Mouse (Mus musculus): ENCODE data around the gene Gm9508. TPM values are rescaled to one million over a fixed set of nuclear protein-coding genes. Genes with fewer than 3 reads are reported as not detected.

Gene Gm9508
- total RNA-seq, 2 experiments from 2014 or later, result not detected

DNA sequence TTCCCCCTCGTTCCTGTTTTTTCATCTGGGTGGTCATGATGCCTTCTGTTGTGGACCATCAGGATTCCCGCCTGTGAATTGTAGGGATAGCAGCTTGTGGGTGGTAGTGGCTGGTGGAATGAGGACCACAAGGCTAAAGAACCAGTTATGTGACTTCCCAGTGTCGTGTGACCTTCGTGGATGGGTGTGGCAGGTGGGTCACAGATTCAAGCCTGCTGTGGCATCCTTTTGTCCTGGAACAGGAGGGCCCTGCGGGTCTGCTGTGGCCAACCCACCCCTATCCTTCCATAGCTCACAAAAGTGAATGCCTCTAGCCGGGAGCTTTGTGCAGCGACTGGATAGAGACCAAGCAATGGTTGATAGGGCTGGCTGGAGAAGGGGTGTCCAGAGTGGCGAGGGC is 49.1 kb downstream of the Gm9508 start:
- intact Hi-C loops (cut with DNase I), result no loop called here
- TF ChIP-seq CTCF (IDR thresholded peaks at IDR 0.05), result no peak
- Histone ChIP-seq H3K4me3 (no peak overlapping the region), H3K27ac (no peak overlapping the region)
- no peak for DNase-seq

DNA sequence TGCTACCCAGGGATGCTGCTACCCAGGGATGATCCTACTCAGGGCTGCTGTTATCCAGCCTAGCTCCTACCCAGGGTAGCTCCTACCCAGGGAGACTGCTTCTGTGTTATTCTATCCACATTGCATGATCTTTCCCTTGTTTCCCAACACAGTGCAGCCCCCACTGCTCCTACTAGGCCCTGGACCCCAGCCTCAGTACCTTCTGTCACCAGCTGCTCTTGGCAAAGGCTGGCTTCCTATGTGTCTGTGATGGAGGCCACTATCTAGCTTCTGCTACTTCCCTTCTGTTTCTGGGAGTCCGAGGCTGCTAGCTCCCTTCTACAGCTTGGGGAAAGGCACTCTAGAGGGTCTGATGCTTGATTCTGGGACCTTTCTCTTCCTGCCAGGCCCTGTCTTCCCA is 49.6 kb downstream of the Gm9508 start:
- no peak overlapping the region for H3K27ac ChIP-seq
- no peak for DNase-seq
- no peak overlapping the region for H3K4me3 ChIP-seq
- no peak for TF ChIP-seq CTCF (IDR thresholded peaks at IDR 0.05)
- intact Hi-C loops (cut with DNase I), result no loop called here

Other genes with a start within 250 kb of the Gm9508 start
- gene Fam207a, start 181.4 kb downstream of the Gm9508 start, total RNA-seq (2021), result 1 to 10 TPM; 5.4 to 8.4 TPM
- gene Itgb2, start 167.0 kb downstream of the Gm9508 start, total RNA-seq (2021), result 1 to 10 TPM in 1 of 2 experiments, under 1 TPM in 1; 0.92 to 1.8 TPM
- 10 to 100 TPM; 30.5 to 36.5 TPM for gene Pttg1ip, start 115.5 kb downstream of the Gm9508 start, total RNA-seq (2021)
- 10 to 100 TPM; 43.5 to 44.5 TPM for gene Sumo3, start 91.1 kb downstream of the Gm9508 start, total RNA-seq (2021)
- 1 to 10 TPM; 8.4 to 8.6 TPM for gene Gm49325, start 91.0 kb downstream of the Gm9508 start, total RNA-seq (2021)
- 10 to 100 TPM; 95.4 to 100.0 TPM for gene Ube2g2, start 75.0 kb downstream of the Gm9508 start, total RNA-seq (2021)
- gene Tspear, start 10.7 kb downstream of the Gm9508 start, total RNA-seq (2021), result not detected
- gene Gm19402, start 6.5 kb downstream of the Gm9508 start, total RNA-seq (2021), result not detected
- not detected for gene Gm10272, start 9.4 kb upstream of the Gm9508 start, total RNA-seq (2021)
- gene Gm10024, start 14.2 kb upstream of the Gm9508 start, total RNA-seq (2021), result not detected
- gene Gm10142, start 18.6 kb upstream of the Gm9508 start, total RNA-seq (2021), result not detected
- not detected for gene Krtap12-1, start 23.4 kb upstream of the Gm9508 start, total RNA-seq (2021)
- gene Gm10100, start 29.3 kb upstream of the Gm9508 start, total RNA-seq (2021), result not detected
- gene Gm18596, start 45.4 kb upstream of the Gm9508 start, total RNA-seq (2021), result not detected
- gene Gm9736, start 54.1 kb upstream of the Gm9508 start, total RNA-seq (2021), result not detected
- not detected for gene Gm3233, start 62.4 kb upstream of the Gm9508 start, total RNA-seq (2021)
- gene Gm3238, start 74.1 kb upstream of the Gm9508 start, total RNA-seq (2021), result not detected
- not detected for gene Gm7138, start 79.7 kb upstream of the Gm9508 start, total RNA-seq (2021)
- not detected for gene Gm3250, start 85.3 kb upstream of the Gm9508 start, total RNA-seq (2021)
- not detected for gene Gm7137, start 91.0 kb upstream of the Gm9508 start, total RNA-seq (2021)
- not detected for gene Gm9639, start 97.8 kb upstream of the Gm9508 start, total RNA-seq (2021)
- not detected for gene Gm19668, start 101.9 kb upstream of the Gm9508 start, total RNA-seq (2021)
- gene Gm9507, start 114.6 kb upstream of the Gm9508 start, total RNA-seq (2021), result not detected
- gene Gm2696, start 117.4 kb upstream of the Gm9508 start, total RNA-seq (2021), result not detected
- gene Krtap10-4, start 129.9 kb upstream of the Gm9508 start, total RNA-seq (2021), result not detected
- gene Krtap10-10, start 138.7 kb upstream of the Gm9508 start, total RNA-seq (2021), result not detected
- not detected for gene Gm36176, start 149.6 kb upstream of the Gm9508 start, total RNA-seq (2021)
- not detected for gene Gm10318, start 155.6 kb upstream of the Gm9508 start, total RNA-seq (2021)
- not detected for gene Gm3285, start 164.7 kb upstream of the Gm9508 start, total RNA-seq (2021)
- under 1 TPM; 0.13 to 0.14 TPM for gene Lrrc3, start 205.3 kb upstream of the Gm9508 start, total RNA-seq (2021)